Mouse (Mus musculus): ENCODE measurements around the gene Asic2. TPM values are rescaled to one million over a fixed set of nuclear protein-coding genes. Genes with fewer than 3 reads are reported as not detected.
A peak's percentile ranks its signal among the peaks of the same experiment; 100 is the strongest.

The Asic2 gene
- total and polyA plus RNA-seq, 2 experiments from 2014 or later: 19.2 to 57.3 TPM

GRCm38 (mm10) chr11:81983146-81983545 is 14.9 kb upstream of the Asic2 start:
- Histone ChIP-seq H3K4me2 (ENCODE audit: low read depth, low read length) (no peak overlapping the region), H3K27ac (no peak overlapping the region), H3K4me3 (ENCODE audit: low read length) (no peak overlapping the region), H3K36me3 (ENCODE audit: insufficient read depth, low read length) (no peaks in the 10 kb centered on the region), H3K27me3 (ENCODE audit: insufficient read depth, low read length) (no peaks in the 10 kb centered on the region), H3K4me1 (ENCODE audit: insufficient read depth, low read length) (no peaks in the 10 kb centered on the region), H3K9me3 (ENCODE audit: low read length) (no peaks in the 10 kb centered on the region), H3K9ac (replicated peaks; ENCODE audit: low read length) (no peak overlapping the region)
- 46% methylated on average over 5 of the region's 5 CpGs for WGBS
- ATAC-seq (peak; percentile 55; the same call in 1 of the 2 replicates), DNase-seq (ENCODE audit: low spot score) (peak; percentile 91)
- TF ChIP-seq CTCF (IDR thresholded peaks at IDR 0.05; ENCODE audit: low read depth): peak; percentile 78

GRCm38 (mm10) chr11:81982191-81982590 is 13.9 kb upstream of the Asic2 start:
- Histone ChIP-seq H3K27me3 (ENCODE audit: insufficient read depth, low read length) (no peaks in the 10 kb centered on the region), H3K4me3 (ENCODE audit: low read length) (no peak overlapping the region), H3K4me2 (ENCODE audit: low read depth, low read length) (no peak overlapping the region), H3K9me3 (ENCODE audit: low read length) (no peaks in the 10 kb centered on the region), H3K9ac (replicated peaks; ENCODE audit: low read length) (no peak overlapping the region), H3K4me1 (ENCODE audit: insufficient read depth, low read length) (no peaks in the 10 kb centered on the region), H3K27ac (no peak overlapping the region), H3K36me3 (ENCODE audit: insufficient read depth, low read length) (no peaks in the 10 kb centered on the region)
- peak; percentile 27 for DNase-seq (ENCODE audit: low spot score)
- no peak for ATAC-seq
- no peak for TF ChIP-seq CTCF (IDR thresholded peaks at IDR 0.05; ENCODE audit: low read depth)
- WGBS: 25% methylated on average over 11 of the region's 11 CpGs

- DNase-seq (ENCODE audit: low spot score): peak; percentile 80
- H3K4me3 ChIP-seq (ENCODE audit: low read length): no peak overlapping the region
- no peak overlapping the region for H3K4me2 ChIP-seq (ENCODE audit: low read depth, low read length)
- TF ChIP-seq CTCF (IDR thresholded peaks at IDR 0.05; ENCODE audit: low read depth): peak; percentile 87
- peaks cover 9% of the 10 kb centered on the region; the same call in 1 of the 2 replicates for H3K4me1 ChIP-seq (ENCODE audit: insufficient read depth, low read length)
- H3K27me3 ChIP-seq (ENCODE audit: insufficient read depth, low read length): no peaks in the 10 kb centered on the region
- peak; percentile 81; the same call in 1 of the 2 replicates for ATAC-seq
- WGBS: 8% methylated on average over 5 of the region's 5 CpGs
- no peak overlapping the region for H3K27ac ChIP-seq
- no peaks in the 10 kb centered on the region for H3K9me3 ChIP-seq (ENCODE audit: low read length)
- no peaks in the 10 kb centered on the region for H3K36me3 ChIP-seq (ENCODE audit: insufficient read depth, low read length)
- no peak overlapping the region for H3K9ac ChIP-seq (replicated peaks; ENCODE audit: low read length)
Observed at GRCm38 (mm10) chr11:81974577-81974976, 6.3 kb upstream of the Asic2 start.

GRCm38 (mm10) chr11:81973699-81974098 is 5.4 kb upstream of the Asic2 start:
- no peak overlapping the region for H3K9ac ChIP-seq (replicated peaks; ENCODE audit: low read length)
- TF ChIP-seq CTCF (IDR thresholded peaks at IDR 0.05; ENCODE audit: low read depth): no peak
- H3K27ac ChIP-seq: no peak overlapping the region
- DNase-seq (ENCODE audit: low spot score) (no peak), ATAC-seq (no peak)
- no peaks in the 10 kb centered on the region for H3K36me3 ChIP-seq (ENCODE audit: insufficient read depth, low read length)
- H3K27me3 ChIP-seq (ENCODE audit: insufficient read depth, low read length): no peaks in the 10 kb centered on the region
- WGBS: 46% methylated on average over 5 of the region's 5 CpGs
- no peaks in the 10 kb centered on the region for H3K9me3 ChIP-seq (ENCODE audit: low read length)
- H3K4me2 ChIP-seq (ENCODE audit: low read depth, low read length): no peak overlapping the region
- no peak overlapping the region for H3K4me3 ChIP-seq (ENCODE audit: low read length)
- peaks cover 9% of the 10 kb centered on the region; the same call in 1 of the 2 replicates for H3K4me1 ChIP-seq (ENCODE audit: insufficient read depth, low read length)

- Histone ChIP-seq H3K9ac (replicated peaks; ENCODE audit: low read length) (no peak overlapping the region), H3K9me3 (ENCODE audit: low read length) (no peaks in the 10 kb centered on the region), H3K4me2 (ENCODE audit: low read depth, low read length) (no peak overlapping the region), H3K27ac (no peak overlapping the region), H3K27me3 (ENCODE audit: insufficient read depth, low read length) (no peaks in the 10 kb centered on the region), H3K4me1 (ENCODE audit: insufficient read depth, low read length) (peaks cover 13% of the 10 kb centered on the region), H3K4me3 (ENCODE audit: low read length) (no peak overlapping the region), H3K36me3 (ENCODE audit: insufficient read depth, low read length) (no peaks in the 10 kb centered on the region)
- ATAC-seq (no peak), DNase-seq (ENCODE audit: low spot score) (peak; percentile 34)
- WGBS: 53% methylated on average over 3 of the region's 3 CpGs
- TF ChIP-seq CTCF (IDR thresholded peaks at IDR 0.05; ENCODE audit: low read depth): peak; percentile 51
Observed at GRCm38 (mm10) chr11:81972044-81972443, 3.8 kb upstream of the Asic2 start.

GRCm38 (mm10) chr11:81966626-81967289 is 1.5 kb downstream of the Asic2 start:
- ATAC-seq: peak; percentile 55; the same call in 1 of the 2 replicates
- no peaks in the 10 kb centered on the region for H3K27me3 ChIP-seq (ENCODE audit: insufficient read depth, low read length)
- H3K4me1 ChIP-seq (ENCODE audit: insufficient read depth, low read length): peaks cover 22% of the 10 kb centered on the region
- peak overlapping the region; percentile 31 for H3K4me3 ChIP-seq (ENCODE audit: low read length)
- peak overlapping the region; percentile 39 for H3K9ac ChIP-seq (replicated peaks; ENCODE audit: low read length)
- peak; percentile 68 for DNase-seq (ENCODE audit: low spot score)
- H3K36me3 ChIP-seq (ENCODE audit: insufficient read depth, low read length): no peaks in the 10 kb centered on the region
- peak overlapping the region; percentile 65 for H3K4me2 ChIP-seq (ENCODE audit: low read depth, low read length)
- no peak for TF ChIP-seq CTCF (IDR thresholded peaks at IDR 0.05; ENCODE audit: low read depth)
- peak overlapping the region; percentile 61; the same call in 1 of the 2 replicates for H3K27ac ChIP-seq
- no peaks in the 10 kb centered on the region for H3K9me3 ChIP-seq (ENCODE audit: low read length)
- 6% methylated on average over 15 of the region's 15 CpGs for WGBS

All from hindbrain, postnatal 0 days (tissue).